Mouse (Mus musculus): ENCODE measurements at regions not wholly inside any gene's neighbourhood (a gene's known extent, or its start where the extent isn't known, plus 50 kb on each side); places are given as distances from the start of the nearest gene placed in this dataset.

- TF ChIP-seq CTCF (IDR thresholded peaks at IDR 0.05; ENCODE audit: control insufficient read depth, insufficient read depth, insufficient read length) (no peak), CEBPB (IDR thresholded peaks at IDR 0.05; ENCODE audit: low read depth) (no peak), USF1 (IDR thresholded peaks at IDR 0.05; ENCODE audit: low read depth) (no peak), MYOD1 (IDR thresholded peaks at IDR 0.05; ENCODE audit: control insufficient read depth, insufficient read length, low read depth) (no peak)
Observed at GRCm38 (mm10) chr15:96234783-96235182, 52.5 kb upstream of the Arid2 start.

All from C2C12 (cell line).